Mouse (Mus musculus): ENCODE data around the gene Clasrp.

GRCm38 (mm10) chr7:19564455-19564854, 39.8 kb downstream of the Clasrp start:
- TF ChIP-seq POLR2A (IDR thresholded peaks at IDR 0.05; ENCODE audit: borderline replicate concordance, extremely low read depth, insufficient read depth, insufficient read length, poor library complexity, severe bottlenecking) (no peak), CTCF (IDR thresholded peaks at IDR 0.05; ENCODE audit: borderline replicate concordance, extremely low read depth, insufficient read depth, insufficient read length) (peak; percentile 14; the same call in 1 of the 2 replicates)

All from brain, embryonic 14.5 days (tissue).